Mouse (Mus musculus) midbrain, postnatal 0 days (tissue): ENCODE measurements around the gene Mob3b. TPM values are rescaled to one million over a fixed set of nuclear protein-coding genes. Genes with fewer than 3 reads are reported as not detected.
A peak's percentile ranks its signal among the peaks of the same experiment; 100 is the strongest.

ENCODE experiments used
- ATAC-seq: fragments of 200-750 bp; cut with Nextera tagmentation; 2 replicates; pipeline ENCODE4 v1.8.0; 2017; ENCODE audit warnings: moderate number of reproducible peaks, mild to moderate bottlenecking, moderate TSS enrichment, moderate library complexity; ENCODE audit not compliant: low FRiP score
- DNase-seq: peaks from one replicate; pipeline ENCODE4 v3.0.0-alpha.2; 2015; ENCODE audit warnings: low spot score
- H3K27ac ChIP-seq: fragments of 300-500 bp; sonication (generic); 2 replicates; pipeline ENCODE4 v1.5.1; 2014; ENCODE audit warnings: low read depth, mild to moderate bottlenecking, low read length, mixed read lengths
- H3K27me3 ChIP-seq: fragments of 300-500 bp; sonication (generic); 2 replicates; pipeline ENCODE4 v1.6.1; 2014; ENCODE audit warnings: low read length, control low read depth, mixed read lengths; ENCODE audit not compliant: insufficient read depth
- H3K36me3 ChIP-seq: fragments of 300-500 bp; sonication (generic); 2 replicates; pipeline ENCODE4 v1.6.1; 2014; ENCODE audit warnings: low read length, control low read depth, mixed read lengths; ENCODE audit not compliant: insufficient read depth
- H3K4me1 ChIP-seq: fragments of 300-500 bp; sonication (generic); 2 replicates; pipeline ENCODE4 v1.6.1; 2014; ENCODE audit warnings: mild to moderate bottlenecking, control low read depth, antibody characterized with exemption, low read length, mixed read lengths; ENCODE audit not compliant: insufficient read depth
- H3K4me2 ChIP-seq: fragments of 300-500 bp; sonication (generic); 2 replicates; pipeline ENCODE4 v1.6.1; 2014; ENCODE audit warnings: low read depth, mild to moderate bottlenecking, low read length, mixed read lengths; ENCODE audit not compliant: poor library complexity, severe bottlenecking
- H3K4me3 ChIP-seq: fragments of 300-500 bp; sonication (generic); 2 replicates; pipeline ENCODE4 v1.5.1; 2014; ENCODE audit warnings: low read depth, mild to moderate bottlenecking, low read length, moderate library complexity
- H3K9ac ChIP-seq: fragments of 300-500 bp; sonication (generic); replicated peaks from 2 replicates; pipeline ENCODE4 v1.6.1; 2014; ENCODE audit warnings: mild to moderate bottlenecking, low read length, moderate library complexity, mixed read lengths; ENCODE audit not compliant: poor library complexity, severe bottlenecking
- H3K9me3 ChIP-seq: fragments of 300-500 bp; sonication (generic); 2 replicates; pipeline ENCODE4 v1.6.1; 2016; ENCODE audit warnings: low read length, control low read depth
- CTCF ChIP-seq: IDR thresholded peaks from 2 replicates; pipeline ENCODE4 v1.5.1; 2016; ENCODE audit warnings: antibody characterized with exemption, mild to moderate bottlenecking
- WGBS: fragments of 180-500 bp; shearing (Covaris S2); extraction: QIAGEN DNeasy Blood & Tissue Kit; methylation state at CpG from one replicate; pipeline ENCODE4 v1.1.7; 2014; 5-methylcytosine and 5-hydroxymethylcytosine counted together
- polyA plus RNA-seq: library from polyadenylated mRNA; unstranded; fragments of >200 nt; fragmentation: Nextera tagmentation; extraction: Ambion mirVana; gene quantifications from 2 replicates; pipeline ENCODE4 v1.2.1, GENCODE M21; 2015
- total RNA-seq: library from RNA; depleted of rRNA; stranded (reverse); fragments of >200 nt; gene quantifications from 2 replicates; pipeline ENCODE4 v1.2.3, GENCODE M21; 2014

Mob3b gene
- total and polyA plus RNA-seq, 2 experiments from 2014 or later: 0.77 to 1.6 TPM

GRCm38 (mm10) chr4:34963999-34964398, 193.3 kb downstream of the Mob3b start:
- no peaks in the 10 kb centered on the region for H3K27me3 ChIP-seq
- no peak overlapping the region for H3K4me2 ChIP-seq
- H3K9me3 ChIP-seq: no peaks in the 10 kb centered on the region
- H3K9ac ChIP-seq: no peak overlapping the region
- H3K27ac ChIP-seq: no peak overlapping the region
- ATAC-seq (no peak), DNase-seq (no peak)
- no peaks in the 10 kb centered on the region for H3K4me1 ChIP-seq
- no peaks in the 10 kb centered on the region for H3K36me3 ChIP-seq
- H3K4me3 ChIP-seq: no peak overlapping the region
- 87% methylated on average over 13 of the region's 13 CpGs for WGBS
- no peak for TF ChIP-seq CTCF

DNA sequence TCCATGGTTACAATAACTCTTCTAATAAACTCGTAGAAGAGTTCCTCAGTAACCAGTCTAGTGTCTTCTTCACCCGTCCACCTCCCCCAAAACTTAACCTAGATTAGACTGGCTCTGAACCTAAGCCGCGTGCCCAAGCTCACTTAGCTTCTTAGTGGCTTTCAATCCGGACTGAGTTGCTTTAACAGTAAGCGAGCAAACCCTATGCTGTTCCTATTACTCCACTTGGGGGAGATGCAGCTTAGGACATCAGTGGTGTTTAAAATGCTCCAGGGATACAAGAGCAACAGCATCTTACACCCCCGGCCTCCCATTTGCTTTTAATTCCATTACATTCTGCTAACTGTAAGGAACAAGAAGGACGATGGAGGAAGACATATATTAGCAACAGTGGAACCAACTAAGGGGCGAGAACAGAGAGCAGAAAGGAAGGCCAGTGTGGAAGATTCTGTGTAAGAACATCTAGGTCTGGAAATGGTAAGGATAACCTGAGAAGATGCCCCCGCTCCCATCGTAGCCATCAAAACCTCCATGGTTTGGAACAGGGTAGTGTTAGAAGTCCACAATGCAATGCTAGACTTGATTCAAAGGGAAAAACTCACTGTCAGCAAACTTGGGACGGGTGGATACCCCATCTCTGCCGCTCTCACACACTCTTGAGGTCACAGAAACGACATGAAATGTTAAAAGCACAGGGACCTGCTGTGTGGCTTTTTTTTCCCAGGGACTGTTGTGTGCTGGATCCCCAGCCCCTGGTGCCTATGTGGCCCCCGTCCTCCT, 196.3 kb downstream of the Mob3b start:
- Histone ChIP-seq H3K9ac (no peak overlapping the region), H3K4me2 (no peak overlapping the region), H3K27me3 (no peaks in the 10 kb centered on the region), H3K27ac (no peak overlapping the region), H3K4me1 (no peaks in the 10 kb centered on the region), H3K36me3 (no peaks in the 10 kb centered on the region), H3K4me3 (no peak overlapping the region), H3K9me3 (no peaks in the 10 kb centered on the region)
- 70% methylated on average over 15 of the region's 15 CpGs for WGBS
- ATAC-seq: no peak; the same call in 1 of the 2 replicates
- peak; percentile 71 for DNase-seq
- peak; percentile 84 for TF ChIP-seq CTCF

DNA sequence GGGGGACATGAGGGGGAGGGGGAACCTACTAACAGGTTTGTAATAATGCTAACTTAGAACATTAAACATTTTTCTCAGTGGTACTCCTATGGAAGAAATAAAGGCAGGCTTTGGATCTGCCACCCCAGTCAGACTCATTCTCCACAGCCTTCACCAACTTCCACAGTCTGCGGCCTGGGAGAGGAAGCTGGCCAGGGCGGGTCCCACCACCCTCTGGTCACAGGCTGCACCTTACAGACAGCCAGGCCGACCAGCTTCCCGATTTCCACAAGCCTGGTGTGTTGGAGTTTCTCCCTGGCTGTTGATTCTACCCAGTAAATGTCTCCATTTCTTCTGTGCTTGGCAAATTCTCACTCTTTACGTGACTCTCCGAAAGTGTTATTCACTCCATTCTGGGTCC, 197.8 kb downstream of the Mob3b start:
- DNase-seq (no peak), ATAC-seq (no peak)
- Histone ChIP-seq H3K4me1 (no peaks in the 10 kb centered on the region), H3K9ac (no peak overlapping the region), H3K4me2 (no peak overlapping the region), H3K27me3 (no peaks in the 10 kb centered on the region), H3K9me3 (no peaks in the 10 kb centered on the region), H3K27ac (no peak overlapping the region), H3K4me3 (no peak overlapping the region), H3K36me3 (no peaks in the 10 kb centered on the region)
- TF ChIP-seq CTCF: no peak
- whole genome bisulfite sequencing: 86% methylated on average over 6 of the region's 6 CpGs

DNA sequence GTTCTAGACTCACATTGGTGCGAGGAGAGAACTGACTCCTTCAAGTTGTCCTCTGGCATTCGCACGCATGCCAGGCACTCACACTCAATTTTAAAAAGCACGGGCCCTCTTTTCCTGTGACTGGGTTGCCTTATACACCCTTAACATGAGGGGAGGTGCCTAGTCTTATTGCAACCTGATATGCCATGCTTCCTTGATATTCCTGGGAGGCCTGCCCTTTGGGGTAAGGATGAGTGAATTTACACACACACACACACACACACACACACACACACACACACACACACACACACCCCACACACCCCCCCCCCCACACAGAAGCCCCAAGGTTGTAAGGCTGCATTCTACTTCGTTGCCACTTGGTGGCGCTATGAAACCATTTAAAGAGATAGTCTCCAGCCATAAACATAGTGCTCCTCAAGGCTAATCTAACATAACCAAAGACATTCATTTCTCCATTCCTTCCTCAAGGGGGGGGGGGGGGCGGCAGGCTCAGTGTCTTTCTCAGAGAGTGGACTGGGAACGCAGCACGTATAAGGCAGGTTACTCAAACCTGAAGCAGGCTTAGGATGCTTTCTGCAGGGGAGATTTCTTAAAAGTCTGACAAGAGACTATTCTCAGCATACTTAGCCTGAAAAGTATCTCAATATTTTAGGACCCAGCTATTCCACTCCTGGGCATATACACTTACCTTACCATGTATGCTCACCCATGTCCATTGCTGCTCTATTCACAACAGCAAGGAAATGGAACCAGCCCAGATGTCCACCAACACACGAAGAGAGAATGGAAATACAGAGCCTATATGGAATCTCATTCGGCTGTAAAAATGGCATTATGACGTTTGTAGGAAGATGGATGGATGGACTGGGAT, 198.9 kb downstream of the Mob3b start:
- no peaks in the 10 kb centered on the region for H3K4me1 ChIP-seq
- H3K9ac ChIP-seq: no peak overlapping the region
- no peaks in the 10 kb centered on the region for H3K36me3 ChIP-seq
- H3K9me3 ChIP-seq: no peaks in the 10 kb centered on the region
- 45% methylated on average over 12 of the region's 12 CpGs for WGBS
- no peaks in the 10 kb centered on the region for H3K27me3 ChIP-seq
- 0 out of 2 replicates have a peak overlapping the region, but pooled peaks have one; percentile 12 for H3K4me2 ChIP-seq
- peak; percentile 54 for DNase-seq
- peak; percentile 48; the same call in 1 of the 2 replicates for ATAC-seq
- no peak overlapping the region for H3K4me3 ChIP-seq
- TF ChIP-seq CTCF: peak; percentile 84
- no peak overlapping the region for H3K27ac ChIP-seq

DNA sequence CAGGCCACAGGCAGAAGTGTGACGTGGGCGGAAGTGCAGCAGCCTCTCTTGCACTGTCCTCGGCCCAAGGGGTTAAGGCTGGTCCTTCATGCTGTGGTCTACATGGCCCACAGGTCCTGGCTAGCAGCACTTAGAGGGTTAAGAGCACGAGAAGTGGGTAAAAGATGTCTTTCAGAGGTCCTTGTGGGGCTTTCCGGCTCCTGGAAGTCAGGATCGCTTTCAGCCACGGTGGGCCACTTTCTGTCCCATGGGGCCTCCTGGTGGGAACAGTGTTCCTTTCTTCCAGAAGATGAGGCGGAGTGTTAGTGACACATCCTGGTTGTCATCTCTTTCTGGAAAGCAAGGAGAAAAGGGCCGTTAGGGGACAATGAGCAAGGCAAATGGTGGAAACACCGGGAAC, 203.6 kb downstream of the Mob3b start:
- Histone ChIP-seq H3K9me3 (no peaks in the 10 kb centered on the region), H3K4me2 (no peak overlapping the region), H3K4me1 (no peaks in the 10 kb centered on the region), H3K4me3 (no peak overlapping the region), H3K27ac (no peak overlapping the region), H3K36me3 (no peaks in the 10 kb centered on the region), H3K9ac (no peak overlapping the region), H3K27me3 (no peaks in the 10 kb centered on the region)
- whole genome bisulfite sequencing: 89% methylated on average over 10 of the region's 10 CpGs
- TF ChIP-seq CTCF: no peak
- DNase-seq (no peak), ATAC-seq (no peak)

DNA sequence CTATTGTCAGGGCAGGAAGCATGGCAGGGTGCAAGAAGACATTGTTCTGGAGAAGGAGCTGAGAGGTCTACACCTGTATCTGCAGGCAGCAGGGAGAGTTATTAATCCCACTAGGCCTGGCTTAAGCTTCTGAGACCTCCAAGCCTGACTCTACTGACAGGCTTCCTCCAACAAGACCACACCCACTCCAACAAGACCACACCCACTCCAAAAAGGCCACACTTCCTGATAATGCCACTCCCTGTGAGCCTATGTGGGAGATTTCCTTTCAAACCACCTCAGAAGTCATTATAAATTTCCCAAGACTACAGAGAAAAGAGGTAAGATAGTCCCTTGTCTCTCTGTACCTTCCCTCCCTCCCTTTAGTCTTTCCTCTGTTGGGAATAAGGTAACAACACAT, 210.1 kb downstream of the Mob3b start:
- Histone ChIP-seq H3K36me3 (no peaks in the 10 kb centered on the region), H3K9ac (no peak overlapping the region), H3K4me3 (no peak overlapping the region), H3K27ac (no peak overlapping the region), H3K9me3 (no peaks in the 10 kb centered on the region), H3K4me2 (no peak overlapping the region), H3K4me1 (no peaks in the 10 kb centered on the region), H3K27me3 (no peaks in the 10 kb centered on the region)
- no peak for ATAC-seq
- no peak for TF ChIP-seq CTCF
- no peak for DNase-seq
